Mouse (Mus musculus): Measurements from ENCODE around the gene Alkbh1.

Gene Alkbh1

DNA sequence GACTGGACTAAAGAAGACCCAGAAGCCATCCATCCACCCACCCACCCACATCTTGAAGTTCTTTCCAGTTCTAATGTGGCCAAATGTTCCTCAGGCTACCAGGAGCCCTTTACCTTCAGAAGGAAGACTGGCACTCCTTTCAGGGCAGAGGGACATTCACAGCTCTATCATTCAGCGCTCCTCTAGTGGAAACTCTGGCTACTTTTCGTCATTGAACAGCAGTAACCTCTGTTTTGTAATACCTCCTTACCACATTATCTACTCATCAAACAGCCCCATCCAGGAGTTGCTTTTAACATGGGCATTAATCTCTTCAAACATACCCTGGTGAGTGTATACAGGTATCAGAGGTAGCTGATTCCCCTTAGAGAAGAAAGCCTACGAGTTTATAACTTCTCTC lies 58.8 kb downstream of the Alkbh1 start:
- no peak for DNase-seq (ENCODE audit: low spot score in 2 of 2)

DNA sequence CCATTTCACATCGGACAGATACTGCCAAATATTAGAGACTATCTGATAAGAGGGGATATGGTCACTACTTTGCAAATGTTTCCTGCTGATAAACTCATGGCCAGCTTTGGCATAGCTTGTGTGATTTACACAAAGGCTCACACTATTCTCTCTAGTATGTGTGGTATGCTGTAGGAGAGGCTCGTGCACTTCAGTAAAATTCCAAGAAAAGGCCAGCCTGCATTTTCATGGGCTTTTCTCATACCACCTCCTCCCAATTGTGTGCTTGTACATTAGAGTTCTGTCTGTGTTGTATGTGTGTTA lies 62.5 kb downstream of the Alkbh1 start:
- no peak for DNase-seq (ENCODE audit: low spot score in 2 of 2)

DNA sequence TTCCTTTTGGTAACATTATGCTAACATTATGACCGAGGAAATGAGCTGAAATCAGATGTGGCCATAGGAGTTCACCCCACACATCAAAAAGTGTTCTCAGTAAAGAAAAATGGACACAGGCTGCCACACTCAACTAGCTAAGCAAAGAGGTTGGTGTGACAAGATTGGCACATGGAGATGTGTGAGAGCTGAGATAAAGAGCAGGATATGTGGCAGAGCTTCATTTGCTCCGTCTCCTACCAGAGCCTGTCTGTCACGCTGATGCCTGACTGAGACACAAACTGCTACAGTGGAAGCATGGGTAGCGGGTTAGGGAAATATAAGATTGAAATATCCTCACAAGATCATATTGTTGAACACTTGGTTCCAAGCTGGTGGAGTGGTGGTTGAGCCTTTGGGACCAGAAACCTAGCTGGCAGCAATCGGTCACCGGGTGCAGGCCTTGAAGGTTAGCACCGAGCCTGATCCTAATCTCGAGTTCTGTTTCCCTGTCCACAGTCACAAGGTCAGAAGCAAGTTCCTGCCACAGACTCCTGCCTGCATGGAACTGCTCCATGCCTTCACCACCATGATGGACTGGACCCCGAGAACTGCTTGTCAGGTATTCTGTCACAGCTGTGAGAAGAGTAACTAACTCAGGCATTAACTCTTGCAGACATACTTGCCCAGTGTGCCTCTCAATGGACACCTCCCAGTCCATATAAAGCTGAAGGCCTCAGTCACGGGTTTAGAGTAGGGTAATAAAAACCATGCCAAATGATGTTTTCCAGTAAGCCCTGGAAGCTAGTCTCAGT lies 63.0 kb downstream of the Alkbh1 start:
- no peak for DNase-seq (ENCODE audit: low spot score in 2 of 2)

DNA sequence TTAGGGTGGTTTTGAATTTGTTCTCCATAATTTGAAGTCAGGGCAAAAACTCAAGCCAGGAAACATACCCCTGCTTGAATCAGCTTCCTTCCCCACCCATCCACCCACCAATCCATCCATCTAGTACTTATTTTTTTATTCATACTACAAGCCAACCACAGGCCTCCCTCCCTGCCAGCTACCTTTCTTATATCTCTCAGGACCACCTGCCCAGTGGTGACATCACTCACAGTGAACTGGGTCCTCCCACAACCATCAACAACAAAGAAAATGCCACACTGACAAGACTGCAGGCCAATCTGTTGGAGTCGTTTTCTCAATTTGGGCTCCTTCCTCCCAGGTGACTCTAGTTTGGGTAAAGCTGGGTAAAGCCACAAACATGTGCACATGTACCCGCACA lies 64.3 kb downstream of the Alkbh1 start:
- DNase-seq (ENCODE audit: low spot score in 2 of 2): no peak
